Mouse (Mus musculus) heart, postnatal 0 days (tissue): Measurements from ENCODE around the gene Nfix. TPM values are rescaled to one million over a fixed set of nuclear protein-coding genes. Genes with fewer than 3 reads are reported as not detected.

ENCODE experiments used
- ATAC-seq: fragments of 200-750 bp; cut with Nextera tagmentation; 2 replicates; pipeline ENCODE4 v1.8.0; 2017; ENCODE audit warnings: low read depth, moderate number of reproducible peaks, moderate library complexity; ENCODE audit not compliant: insufficient read depth
- DNase-seq: peaks from one replicate; pipeline ENCODE4 v3.0.0-alpha.2; 2016; ENCODE audit warnings: low spot score
- H3K27ac ChIP-seq: fragments of 300-500 bp; sonication (generic); 2 replicates; pipeline ENCODE4 v1.5.1; 2014; ENCODE audit warnings: low read depth, mild to moderate bottlenecking
- H3K27me3 ChIP-seq: fragments of 300-500 bp; sonication (generic); 2 replicates; pipeline ENCODE4 v1.6.1; 2014; ENCODE audit warnings: low read length, mixed read lengths; ENCODE audit not compliant: control insufficient read depth, insufficient read depth
- H3K36me3 ChIP-seq: fragments of 300-500 bp; sonication (generic); replicated peaks from 2 replicates; pipeline ENCODE4 v1.6.1; 2014; ENCODE audit warnings: low read length, mixed read lengths; ENCODE audit not compliant: control insufficient read depth, insufficient read depth
- H3K4me1 ChIP-seq: fragments of 300-500 bp; sonication (generic); 2 replicates; pipeline ENCODE4 v1.6.1; 2014; ENCODE audit warnings: antibody characterized with exemption; ENCODE audit not compliant: control insufficient read depth, insufficient read depth
- H3K4me2 ChIP-seq: fragments of 300-500 bp; sonication (generic); 2 replicates; pipeline ENCODE4 v1.6.1; 2014; ENCODE audit warnings: low read depth, mild to moderate bottlenecking, low read length, moderate library complexity
- H3K4me3 ChIP-seq: fragments of 300-500 bp; sonication (generic); 2 replicates; pipeline ENCODE4 v1.5.1; 2014; ENCODE audit warnings: low read depth, low read length
- H3K9ac ChIP-seq: fragments of 300-500 bp; sonication (generic); replicated peaks from 2 replicates; pipeline ENCODE4 v1.6.1; 2014; ENCODE audit warnings: low read depth, low read length, mixed read lengths
- H3K9me3 ChIP-seq: fragments of 300-500 bp; sonication (generic); replicated peaks from 2 replicates; pipeline ENCODE4 v1.6.1; 2016; ENCODE audit warnings: low read length; ENCODE audit not compliant: control insufficient read depth
- CTCF ChIP-seq: IDR thresholded peaks from 2 replicates; pipeline ENCODE4 v1.5.1; 2016; ENCODE audit warnings: antibody characterized with exemption, control low read depth, low read depth
- EP300 ChIP-seq: IDR thresholded peaks from 2 replicates; pipeline ENCODE4 v1.6.1; 2016; ENCODE audit warnings: antibody characterized with exemption, low read depth
- WGBS: fragments of 180-500 bp; shearing (Covaris S2); extraction: QIAGEN DNeasy Blood & Tissue Kit; methylation state at CpG from one replicate; pipeline ENCODE4 v1.1.7; 2014; 5-methylcytosine and 5-hydroxymethylcytosine counted together
- polyA plus RNA-seq: library from polyadenylated mRNA; unstranded; fragments of >200 nt; fragmentation: Nextera tagmentation; extraction: Ambion mirVana; gene quantifications from 2 replicates; pipeline ENCODE4 v1.2.1, GENCODE M21; 2015
- total RNA-seq: library from RNA; depleted of rRNA; stranded (reverse); fragments of >200 nt; gene quantifications from 2 replicates; pipeline ENCODE4 v1.2.3, GENCODE M21; 2014; ENCODE audit warnings: low replicate concordance

Nfix gene
- total and polyA plus RNA-seq, 2 experiments from 2014 or later, result 18.2 to 41.9 TPM

GRCm38 (mm10) chr8:84790537-84790936 lies 9.6 kb downstream of the Nfix start:
- Histone ChIP-seq H3K4me1 (peaks cover 50% of the 10 kb centered on the region), H3K9ac (no peak overlapping the region), H3K4me3 (no peak overlapping the region), H3K27me3 (peaks cover 23% of the 10 kb centered on the region), H3K36me3 (no peaks in the 10 kb centered on the region), H3K4me2 (no peak overlapping the region), H3K27ac (no peak overlapping the region), H3K9me3 (no peaks in the 10 kb centered on the region)
- WGBS, result 52% methylated on average over 2 of the region's 2 CpGs
- no peak for TF ChIP-seq EP300
- no peak for TF ChIP-seq CTCF
- no peak for ATAC-seq
- DNase-seq, result no peak

DNA sequence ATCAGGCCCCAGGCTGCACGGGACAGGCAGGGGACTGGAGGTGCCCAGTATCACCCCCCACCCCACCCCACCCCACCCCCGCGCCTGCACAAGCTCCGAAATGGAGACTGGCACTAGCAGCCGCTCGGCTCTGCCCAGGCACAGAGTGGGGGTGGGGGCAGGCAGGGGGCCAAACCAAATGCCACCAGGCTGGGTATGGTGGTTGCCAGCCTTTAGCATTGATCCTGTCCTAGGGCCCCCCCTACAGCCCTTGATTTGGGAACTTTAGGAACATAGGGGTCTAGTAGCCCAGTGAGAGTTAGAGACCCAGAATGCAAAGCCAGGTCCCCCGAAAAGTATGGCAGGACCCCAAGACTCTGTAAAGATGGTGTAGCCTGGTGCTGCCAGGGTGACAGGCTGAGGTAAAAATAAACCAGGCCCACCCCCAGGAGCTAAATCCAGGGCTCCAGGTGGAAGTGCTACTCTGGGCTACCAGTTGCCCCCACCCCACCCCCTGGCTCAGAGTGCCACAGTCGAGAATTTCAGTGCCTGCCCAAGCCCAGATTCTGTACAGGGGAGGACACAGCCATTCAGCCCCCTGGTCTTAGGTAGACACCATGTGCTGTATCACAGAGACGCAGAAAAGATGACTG lies 10.2 kb downstream of the Nfix start:
- peaks cover 54% of the 10 kb centered on the region for H3K4me1 ChIP-seq
- DNase-seq, result no peak
- 75% methylated on average over 9 of the region's 9 CpGs for WGBS
- H3K27ac ChIP-seq, result peak overlapping the region; percentile 2; the same call in 1 of the 2 replicates
- no peaks in the 10 kb centered on the region for H3K9me3 ChIP-seq
- H3K9ac ChIP-seq, result no peak overlapping the region
- no peak overlapping the region for H3K4me3 ChIP-seq
- no peak for ATAC-seq
- no peaks in the 10 kb centered on the region for H3K36me3 ChIP-seq
- H3K27me3 ChIP-seq, result peaks cover 29% of the 10 kb centered on the region
- TF ChIP-seq CTCF, result no peak
- TF ChIP-seq EP300, result no peak
- H3K4me2 ChIP-seq, result no peak overlapping the region

- ATAC-seq, result no peak
- H3K27ac ChIP-seq, result peak overlapping the region; percentile 2
- H3K4me2 ChIP-seq, result 0 out of 2 replicates have a peak overlapping the region, but pooled peaks have one; percentile 3
- WGBS, result 74% methylated on average over 5 of the region's 5 CpGs
- H3K9ac ChIP-seq, result no peak overlapping the region
- H3K4me1 ChIP-seq, result peaks cover 57% of the 10 kb centered on the region
- no peak for DNase-seq
- peaks cover 35% of the 10 kb centered on the region for H3K27me3 ChIP-seq
- no peak overlapping the region for H3K4me3 ChIP-seq
- TF ChIP-seq EP300 (no peak), CTCF (no peak)
- no peaks in the 10 kb centered on the region for H3K9me3 ChIP-seq
- no peaks in the 10 kb centered on the region for H3K36me3 ChIP-seq
Observed at GRCm38 (mm10) chr8:84789345-84789744, 10.8 kb downstream of the Nfix start.

DNA sequence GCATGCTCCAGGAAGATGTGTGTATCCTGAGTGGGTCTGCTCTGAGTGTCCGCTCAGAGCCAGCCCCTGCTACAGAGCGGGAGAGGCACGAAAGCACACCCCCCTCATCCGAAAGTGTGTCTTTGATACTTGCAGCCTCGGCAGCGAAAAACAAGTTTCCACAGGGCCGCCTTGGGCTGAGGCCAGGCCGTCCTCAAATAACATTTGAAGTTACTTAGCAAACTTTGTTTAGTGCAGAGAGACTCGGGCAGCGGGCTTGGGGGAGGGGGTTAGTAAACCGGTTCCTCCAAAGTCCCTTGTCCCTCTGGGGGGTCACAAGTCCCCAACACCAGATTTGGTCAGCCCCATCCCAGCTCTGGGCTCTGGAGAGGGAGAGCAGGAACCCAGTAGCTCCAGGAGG lies 11.2 kb downstream of the Nfix start:
- H3K4me2 ChIP-seq, result 0 out of 2 replicates have a peak overlapping the region, but pooled peaks have one; percentile 3
- H3K4me1 ChIP-seq, result peaks cover 56% of the 10 kb centered on the region
- peaks cover 39% of the 10 kb centered on the region for H3K27me3 ChIP-seq
- TF ChIP-seq CTCF, result no peak
- no peak for TF ChIP-seq EP300
- WGBS, result 42% methylated on average over 11 of the region's 11 CpGs
- H3K27ac ChIP-seq, result peak overlapping the region; percentile 2
- DNase-seq (no peak), ATAC-seq (no peak)
- no peak overlapping the region for H3K4me3 ChIP-seq
- no peak overlapping the region for H3K9ac ChIP-seq
- H3K36me3 ChIP-seq, result no peaks in the 10 kb centered on the region
- no peaks in the 10 kb centered on the region for H3K9me3 ChIP-seq

GRCm38 (mm10) chr8:84787523-84788302 lies 12.4 kb downstream of the Nfix start:
- no peak for ATAC-seq
- H3K27ac ChIP-seq, result no peak overlapping the region
- no peaks in the 10 kb centered on the region for H3K36me3 ChIP-seq
- no peak overlapping the region for H3K9ac ChIP-seq
- H3K4me2 ChIP-seq, result no peak overlapping the region
- H3K4me1 ChIP-seq, result peaks cover 48% of the 10 kb centered on the region
- TF ChIP-seq EP300 (no peak), CTCF (no peak)
- WGBS, result 72% methylated on average over 14 of the region's 14 CpGs
- H3K4me3 ChIP-seq, result no peak overlapping the region
- H3K27me3 ChIP-seq, result peaks cover 51% of the 10 kb centered on the region
- no peak for DNase-seq
- H3K9me3 ChIP-seq, result no peaks in the 10 kb centered on the region
